Mouse (Mus musculus): Measurements from ENCODE around the gene C330007P06Rik.

- TF ChIP-seq USF1 (IDR thresholded peaks at IDR 0.05; ENCODE audit: low read depth) (no peak), POLR2AphosphoS2 (IDR thresholded peaks at IDR 0.05; ENCODE audit: insufficient read length, low read depth) (no peak), POLR2A (IDR thresholded peaks at IDR 0.05; ENCODE audit: insufficient read length, low read depth) (no peak), CEBPB (IDR thresholded peaks at IDR 0.05; ENCODE audit: insufficient read depth, poor library complexity, severe bottlenecking) (no peak), MYOG (IDR thresholded peaks at IDR 0.05; ENCODE audit: control insufficient read depth in 1 of 3, insufficient read depth in 1 of 3, insufficient read length in 2 of 3, low read depth in 2 of 3) (no peak), MYOD1 (IDR thresholded peaks at IDR 0.05; ENCODE audit: control insufficient read depth in 1 of 3, insufficient read length in 2 of 3, low read depth in 2 of 3) (no peak), MAX (IDR thresholded peaks at IDR 0.05; ENCODE audit: low read depth) (no peak)
Measured at GRCm38 (mm10) chrX:36814161-36814836, 59.6 kb downstream of the C330007P06Rik start.

All from myocyte (in vitro differentiated cells).